Mouse (Mus musculus): ENCODE data around the gene Hint3.

Hint3 gene

GRCm38 (mm10) chr10:30600094-30600534 is 29.3 kb downstream of the Hint3 start:
- no peak for DNase-seq (ENCODE audit: low spot score in 2 of 2)

GRCm38 (mm10) chr10:30587037-30587436 is 42.4 kb downstream of the Hint3 start:
- no peak for DNase-seq (ENCODE audit: low spot score in 2 of 2)

GRCm38 (mm10) chr10:30585691-30586090 is 43.7 kb downstream of the Hint3 start:
- DNase-seq (ENCODE audit: low spot score in 2 of 2), result no peak

- DNase-seq (ENCODE audit: low spot score in 2 of 2), result no peak
Measured at GRCm38 (mm10) chr10:30577670-30578280, 51.7 kb downstream of the Hint3 start.

- no peak for DNase-seq (ENCODE audit: low spot score in 2 of 2)
Measured at GRCm38 (mm10) chr10:30566364-30566763, 63.1 kb downstream of the Hint3 start.

- no peak for DNase-seq (ENCODE audit: low spot score in 2 of 2)
Measured at GRCm38 (mm10) chr10:30564651-30565050, 64.8 kb downstream of the Hint3 start.

Measured in urinary bladder, postnatal 4 days (tissue).